In genomic region chr13:38941786-38942185, GRCm38 (mm10) we compare ENCODE assay signal across 28 mouse cellular contexts.
"Had no signal": no experiment of that assay in that cellular context is flagged by ENCODE, and none has a peak within 500 bp of the region (broad histone marks: within the 10 kb centered on the region; RNA-seq: fewer than 3 reads in every experiment).

No protein-coding gene starts in this region.

- H3K4me3 ChIP-seq: gastrocnemius, adult 2 months; heart, embryonic 10.5 days; heart, embryonic 12.5 days; hindbrain, embryonic 10.5 days; hindbrain, embryonic 12.5 days; intestine, embryonic 15.5 days; kidney, embryonic 15.5 days; limb, embryonic 13.5 days; limb, embryonic 15.5 days; liver, embryonic 12.5 days had no signal

- DNase-seq: gastrocnemius, adult 2 months; gastrocnemius, postnatal 10 days; gastrocnemius, postnatal 25 days; heart, adult 18-20 months; heart, postnatal 10 days; heart, postnatal 4 days; kidney, adult 2 months; kidney, adult 9 months; kidney, postnatal 14 days; kidney, postnatal 36 days; layer of hippocampus, postnatal 36 days; left cerebral cortex, postnatal 4 days had no signal

- H3K27ac ChIP-seq: gastrocnemius, adult 2 months; heart, embryonic 10.5 days; hindbrain, embryonic 10.5 days; hindbrain, embryonic 12.5 days; hindbrain, embryonic 14.5 days; intestine, embryonic 15.5 days; kidney, embryonic 15.5 days; kidney, postnatal 0 days; limb, embryonic 13.5 days; limb, embryonic 15.5 days; liver, embryonic 12.5 days; liver, embryonic 14.5 days had no signal

- ATAC-seq: forebrain, embryonic 16.5 days; hindbrain, embryonic 16.5 days; inflammation-experienced regulatory T-cells, adult 6 months; intestine, postnatal 0 days; liver, embryonic 12.5 days had no signal
